Mouse (Mus musculus) cortical plate, adult 2 months (tissue): Measurements from ENCODE around the gene Gtsf2.
"Not testable (repeated sequence)": the region's sequence is repeated elsewhere in the genome, so short reads cannot be mapped to it uniquely, and the experiment has no call there.

Experiments
- CTCF ChIP-seq: fragments of 200-500 bp; IDR thresholded peaks from 2 replicates; pipeline ENCODE4 v1.5.1; 2011; ENCODE audit warnings: mild to moderate bottlenecking, control low read depth, low read length; ENCODE audit not compliant: insufficient read depth; ENCODE audit errors: extremely low read depth
- POLR2A ChIP-seq: fragments of 200-500 bp; IDR thresholded peaks from 2 replicates; pipeline ENCODE4 v1.6.1; 2011; ENCODE audit warnings: mild to moderate bottlenecking, low read length, control low read depth; ENCODE audit not compliant: insufficient read depth; ENCODE audit errors: extremely low read depth

- TF ChIP-seq POLR2A, CTCF: not testable (repeated sequence)
These were observed 42.7 kb downstream of the Gtsf2 start for GRCm38 (mm10) chr15:103405586-103405985.
